Mouse (Mus musculus) left cerebral cortex, postnatal 4 days (tissue): ENCODE measurements at regions not wholly inside any gene's neighbourhood (a gene's known extent, or its start where the extent isn't known, plus 50 kb on each side); places are given as distances from the start of the nearest gene placed in this dataset.

Experiments
- DNase-seq: peaks from one replicate; pipeline ENCODE4 v3.0.0-alpha.2; 2022
- intact Hi-C: fragments of 180-260 bp; cut with DNase I; formaldehyde crosslinking; loops from one replicate; pipeline ENCODE4 v1.15.1; 2025

- DNase-seq: no peak
- intact Hi-C loops: no loop called here
These were observed 69.2 kb downstream of the Nhlrc3 start for GRCm38 (mm10) chr3:53393945-53394344.

- no peak for DNase-seq
- intact Hi-C loops: no loop called here
These were observed 81.2 kb downstream of the Nhlrc3 start for GRCm38 (mm10) chr3:53381704-53382581.

GRCm38 (mm10) chr3:53379519-53380181 lies 83.5 kb downstream of the Nhlrc3 start:
- intact Hi-C loops: no loop called here
- no peak for DNase-seq

- no peak for DNase-seq
- intact Hi-C loops: no loop called here
These were observed 86.2 kb downstream of the Nhlrc3 start for GRCm38 (mm10) chr3:53376864-53377447.

- DNase-seq: peak; percentile 40
- intact Hi-C loops: no loop called here
These were observed 90.2 kb downstream of the Nhlrc3 start for GRCm38 (mm10) chr3:53372887-53373286.

- peak; percentile 55 for DNase-seq
- intact Hi-C loops: no loop called here
These were observed 91.2 kb downstream of the Nhlrc3 start for GRCm38 (mm10) chr3:53371910-53372309.

GRCm38 (mm10) chr3:53361202-53361601 lies 101.9 kb downstream of the Nhlrc3 start:
- intact Hi-C loops: no loop called here
- DNase-seq: no peak

- no peak for DNase-seq
- intact Hi-C loops: no loop called here
These were observed 109.4 kb downstream of the Nhlrc3 start for GRCm38 (mm10) chr3:53353693-53354092.

GRCm38 (mm10) chr3:53353282-53353681 lies 109.8 kb downstream of the Nhlrc3 start:
- no peak for DNase-seq
- intact Hi-C loops: no loop called here

GRCm38 (mm10) chr3:53343638-53344037 lies 119.5 kb downstream of the Nhlrc3 start:
- DNase-seq: no peak
- intact Hi-C loops: no loop called here

GRCm38 (mm10) chr3:53341304-53342206 lies 121.6 kb downstream of the Nhlrc3 start:
- intact Hi-C loops: no loop called here
- DNase-seq: no peak

GRCm38 (mm10) chr3:53338571-53338970 lies 124.6 kb downstream of the Nhlrc3 start:
- intact Hi-C loops: no loop called here
- peak; percentile 48 for DNase-seq

GRCm38 (mm10) chr3:53334051-53334450 lies 129.1 kb downstream of the Nhlrc3 start:
- intact Hi-C loops: no loop called here
- DNase-seq: peak; percentile 48

- DNase-seq: peak; percentile 44
- intact Hi-C loops: loop anchor here (10.0 kb wide), 1 partner anchor 285 kb away; the partner anchor contains the start of gene Lhfp
These were observed 133.6 kb downstream of the Nhlrc3 start for GRCm38 (mm10) chr3:53329528-53329927.

GRCm38 (mm10) chr3:53327424-53327823 lies 135.7 kb downstream of the Nhlrc3 start:
- intact Hi-C loops: loop anchor here (10.0 kb wide), 1 partner anchor 283 kb away; the partner anchor contains the start of gene Lhfp
- no peak for DNase-seq

- no peak for DNase-seq
- intact Hi-C loops: loop anchor here (10.0 kb wide), 1 partner anchor 282 kb away; the partner anchor contains the start of gene Lhfp
These were observed 136.2 kb downstream of the Nhlrc3 start for GRCm38 (mm10) chr3:53326967-53327366.

GRCm38 (mm10) chr3:53325080-53325479 lies 138.1 kb downstream of the Nhlrc3 start:
- intact Hi-C loops: loop anchor here (10.0 kb wide), 1 partner anchor 280 kb away; the partner anchor contains the start of gene Lhfp
- no peak for DNase-seq

GRCm38 (mm10) chr3:53324386-53324785 lies 138.7 kb downstream of the Nhlrc3 start:
- DNase-seq: no peak
- intact Hi-C loops: loop anchor here (10.0 kb wide), 1 partner anchor 280 kb away; the partner anchor contains the start of gene Lhfp

- intact Hi-C loops: no loop called here
- no peak for DNase-seq
These were observed 147.7 kb downstream of the Nhlrc3 start for GRCm38 (mm10) chr3:53315449-53315848.
